Mouse (Mus musculus) thymus, postnatal 25 days (tissue): ENCODE results near the gene Trappc2l.
"Not testable (repeated sequence)": the region's sequence is repeated elsewhere in the genome, so short reads cannot be mapped to it uniquely, and the experiment has no call there.

Experiments used
- DNase-seq: peaks from one replicate; pipeline ENCODE4 v3.0.0; 2022

The Trappc2l gene

GRCm38 (mm10) chr8:122626896-122627295 is 15.5 kb downstream of the Trappc2l start:
- DNase-seq = peak; percentile 16

DNA sequence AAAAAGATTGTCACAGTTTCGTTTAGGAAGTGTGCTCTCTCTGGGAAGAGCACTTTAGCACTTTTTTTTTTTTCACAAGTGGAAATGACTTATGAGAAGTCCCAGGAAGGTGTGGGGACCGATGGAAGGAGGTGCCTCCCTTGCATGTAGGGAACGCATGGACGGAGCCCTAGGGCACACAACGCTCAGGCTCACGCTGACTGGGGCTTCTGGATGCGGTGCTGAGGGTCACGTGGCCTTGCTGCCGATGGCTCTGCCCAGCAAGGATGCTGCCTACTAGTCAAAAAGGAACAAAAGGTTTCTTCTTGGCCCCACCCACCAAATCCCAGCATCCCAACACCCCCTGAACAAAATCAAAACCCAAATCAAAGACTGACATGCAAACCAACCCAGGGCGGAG is 17.9 kb downstream of the Trappc2l start:
- no peak for DNase-seq

- DNase-seq = no peak
These were observed 19.3 kb downstream of the Trappc2l start for GRCm38 (mm10) chr8:122630696-122631095.

- DNase-seq = not testable (repeated sequence)
These were observed 20.7 kb downstream of the Trappc2l start for GRCm38 (mm10) chr8:122632134-122632533.

DNA sequence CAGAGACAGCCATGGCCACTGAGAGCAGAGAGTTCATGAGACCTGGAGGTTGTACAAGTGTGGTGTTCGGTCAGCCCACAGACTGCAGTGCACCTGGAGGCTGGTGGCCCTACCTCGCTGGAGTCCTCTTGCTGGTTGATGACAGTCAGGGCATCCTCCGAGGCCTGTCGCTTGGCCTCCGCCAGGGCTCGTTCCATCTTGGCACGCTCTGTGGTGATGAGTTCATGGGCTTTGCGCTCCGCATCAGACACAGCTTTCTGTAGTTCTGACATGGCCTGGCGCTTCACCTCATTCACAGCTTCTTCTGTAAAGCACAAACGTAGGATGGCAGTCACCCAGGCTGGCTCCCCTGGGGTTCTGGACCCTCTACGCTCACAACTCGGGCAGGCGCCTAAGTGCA is 21.8 kb downstream of the Trappc2l start:
- no peak for DNase-seq

GRCm38 (mm10) chr8:122635878-122636802 is 24.7 kb downstream of the Trappc2l start:
- no peak for DNase-seq

DNA sequence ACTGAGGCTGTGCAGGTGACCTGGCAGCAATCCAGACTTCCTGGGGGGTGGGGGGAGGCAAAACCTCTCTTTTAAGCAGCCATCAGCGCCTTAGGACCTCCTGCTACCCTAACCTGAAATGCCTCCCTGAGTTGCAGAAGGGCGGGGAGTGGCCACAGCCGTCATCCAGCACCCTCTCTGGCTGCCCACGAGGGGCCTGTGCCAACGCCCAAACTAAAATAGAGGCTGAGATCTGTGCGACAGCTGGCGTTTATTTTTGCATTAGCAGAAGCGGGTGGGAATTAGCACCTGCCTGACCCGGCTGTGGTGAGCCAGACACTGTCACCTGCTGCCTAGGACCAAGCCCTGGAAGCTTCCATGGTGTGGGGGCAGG is 25.3 kb downstream of the Trappc2l start:
- no peak for DNase-seq

- no peak for DNase-seq
These were observed 25.8 kb downstream of the Trappc2l start for GRCm38 (mm10) chr8:122637230-122637629.

DNA sequence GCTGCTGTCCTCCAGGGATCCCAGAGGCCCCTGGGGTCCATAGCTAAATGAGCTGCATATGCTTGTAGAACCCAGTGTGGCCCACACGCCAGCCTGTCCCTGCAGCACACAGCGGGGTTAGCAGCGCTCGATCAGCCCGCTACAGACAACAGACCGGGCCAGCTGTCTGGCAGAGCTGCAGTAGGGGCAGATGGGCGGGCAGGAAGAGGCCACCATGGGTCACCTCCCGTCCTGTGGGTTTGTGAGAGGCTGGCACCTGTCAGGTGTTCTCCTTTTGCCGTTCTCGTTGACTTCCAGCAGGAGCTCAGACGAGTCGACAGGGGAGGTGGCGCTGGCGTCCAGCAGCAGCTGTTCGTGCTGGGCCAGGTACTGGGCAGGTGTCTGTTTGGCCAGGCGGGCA is 27.2 kb downstream of the Trappc2l start:
- no peak for DNase-seq

GRCm38 (mm10) chr8:122639521-122640248 is 28.2 kb downstream of the Trappc2l start:
- no peak for DNase-seq

DNA sequence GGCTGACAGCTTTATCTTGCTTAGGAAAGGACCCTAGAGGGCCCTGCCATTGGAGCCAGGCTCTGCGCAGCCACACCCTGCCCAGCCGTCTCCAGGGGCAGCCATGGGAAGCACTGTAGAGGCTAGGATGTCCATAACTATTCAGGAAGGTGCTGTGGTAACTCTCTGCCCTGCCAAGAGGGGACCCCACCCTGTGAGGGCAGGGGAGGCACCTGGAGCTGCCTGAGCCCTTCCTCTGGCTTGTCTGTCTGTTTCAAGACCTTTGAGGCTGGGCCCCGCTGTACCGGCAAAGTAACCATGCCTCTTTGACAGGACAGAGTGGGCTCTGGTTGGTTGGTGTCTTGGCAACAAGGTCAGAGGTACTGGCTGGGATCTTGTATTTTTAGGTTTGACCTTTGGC is 29.4 kb downstream of the Trappc2l start:
- DNase-seq = no peak

- no peak for DNase-seq
These were observed 30.0 kb downstream of the Trappc2l start for GRCm38 (mm10) chr8:122641406-122641805.

DNA sequence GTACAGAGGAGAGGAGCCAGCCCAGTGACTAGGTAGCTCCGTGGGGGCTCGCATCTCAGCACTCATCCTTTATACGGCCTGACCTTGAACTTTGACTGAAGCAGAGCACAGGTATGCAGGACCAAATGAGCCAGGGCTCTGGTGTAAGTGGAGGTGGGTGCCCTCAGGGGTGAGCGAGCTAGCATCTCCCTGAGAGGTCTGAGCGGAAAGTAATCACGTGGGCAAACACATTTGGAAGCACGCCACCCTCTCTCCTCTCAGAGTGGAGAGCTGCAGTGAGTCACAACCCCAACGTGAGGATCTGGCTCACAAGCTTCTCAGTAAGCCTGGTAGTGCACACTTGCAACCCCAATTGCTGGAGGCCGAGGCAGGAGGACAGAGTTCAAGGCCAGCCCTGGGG is 30.6 kb downstream of the Trappc2l start:
- no peak for DNase-seq

GRCm38 (mm10) chr8:122644175-122644954 is 32.9 kb downstream of the Trappc2l start:
- no peak for DNase-seq

- DNase-seq = no peak
These were observed 34.9 kb downstream of the Trappc2l start for GRCm38 (mm10) chr8:122646337-122646736.

GRCm38 (mm10) chr8:122648192-122648970 is 36.9 kb downstream of the Trappc2l start:
- no peak for DNase-seq

DNA sequence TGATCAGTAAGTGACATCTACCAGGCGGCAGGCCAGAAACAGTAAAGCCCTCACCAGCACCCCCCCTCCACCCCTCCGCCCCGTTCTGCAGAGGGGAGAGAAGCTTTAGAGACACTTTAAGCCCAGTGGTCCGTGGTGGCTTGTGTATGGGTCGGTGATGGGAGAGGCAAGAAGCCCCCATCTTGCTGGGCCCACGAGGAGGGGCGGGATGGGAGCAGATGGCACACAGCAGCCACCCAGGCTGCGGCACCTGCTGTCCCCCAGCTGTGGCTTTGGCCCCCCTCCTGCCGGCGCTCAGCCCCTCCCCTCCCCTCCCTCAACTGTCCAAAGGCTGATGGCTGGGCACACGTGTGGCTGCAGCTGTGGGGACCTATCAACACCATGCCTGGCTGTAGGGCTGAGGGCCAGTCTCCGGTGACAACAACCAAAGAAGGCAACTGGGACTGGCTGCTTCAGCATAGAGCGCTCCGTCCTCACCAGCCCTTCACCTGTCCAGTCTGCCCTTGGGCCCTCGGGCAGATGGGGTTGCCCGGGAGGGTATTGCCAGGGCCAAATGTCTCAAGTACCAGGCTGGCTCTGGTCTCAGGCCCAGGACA is 40.0 kb downstream of the Trappc2l start:
- no peak for DNase-seq

GRCm38 (mm10) chr8:122652643-122653042 is 41.2 kb downstream of the Trappc2l start:
- DNase-seq = no peak

- DNase-seq = no peak
These were observed 43.3 kb downstream of the Trappc2l start for GRCm38 (mm10) chr8:122654768-122655167.

GRCm38 (mm10) chr8:122656056-122656999 is 44.9 kb downstream of the Trappc2l start:
- DNase-seq = no peak
